Mouse (Mus musculus): ENCODE measurements around the gene Ifnlr1.
A peak's percentile ranks its signal among the peaks of the same experiment; 100 is the strongest.
"Not testable (repeated sequence)": the region's sequence is repeated elsewhere in the genome, so short reads cannot be mapped to it uniquely, and the experiment has no call there.

The Ifnlr1 gene

GRCm38 (mm10) chr4:135685906-135686567 lies at the start of gene Ifnlr1:
TSS of gene Ifnlr1 (plus strand) at chr4:135686287.
- no peak for DNase-seq (ENCODE audit: low read depth in 1 of 2, low spot score in 2 of 2)

- DNase-seq (ENCODE audit: low read depth in 1 of 2, low spot score in 2 of 2), result not testable (repeated sequence)
These were observed 44.6 kb upstream of the Ifnlr1 start for GRCm38 (mm10) chr4:135641302-135642079.

- no peak for DNase-seq (ENCODE audit: low read depth in 1 of 2, low spot score in 2 of 2)
These were observed 41.0 kb upstream of the Ifnlr1 start for GRCm38 (mm10) chr4:135645022-135645637.

- DNase-seq (ENCODE audit: low read depth in 1 of 2, low spot score in 2 of 2), result no peak
These were observed 33.0 kb upstream of the Ifnlr1 start for GRCm38 (mm10) chr4:135652966-135653607.

GRCm38 (mm10) chr4:135653956-135654355 lies 32.1 kb upstream of the Ifnlr1 start:
- DNase-seq (ENCODE audit: low read depth in 1 of 2, low spot score in 2 of 2), result no peak

GRCm38 (mm10) chr4:135655499-135655898 lies 30.6 kb upstream of the Ifnlr1 start:
- no peak for DNase-seq (ENCODE audit: low read depth in 1 of 2, low spot score in 2 of 2)

GRCm38 (mm10) chr4:135656094-135656589 lies 29.9 kb upstream of the Ifnlr1 start:
- no peak for DNase-seq (ENCODE audit: low read depth in 1 of 2, low spot score in 2 of 2)

GRCm38 (mm10) chr4:135658484-135658883 lies 27.6 kb upstream of the Ifnlr1 start:
- DNase-seq (ENCODE audit: low read depth in 1 of 2, low spot score in 2 of 2), result no peak

- DNase-seq (ENCODE audit: low read depth in 1 of 2, low spot score in 2 of 2), result no peak
These were observed 27.2 kb upstream of the Ifnlr1 start for GRCm38 (mm10) chr4:135658899-135659298.

- no peak for DNase-seq (ENCODE audit: low read depth in 1 of 2, low spot score in 2 of 2)
These were observed 24.8 kb upstream of the Ifnlr1 start for GRCm38 (mm10) chr4:135661082-135661809.

GRCm38 (mm10) chr4:135661994-135662393 lies 24.1 kb upstream of the Ifnlr1 start:
- DNase-seq (ENCODE audit: low read depth in 1 of 2, low spot score in 2 of 2), result no peak

- DNase-seq (ENCODE audit: low read depth in 1 of 2, low spot score in 2 of 2), result no peak
These were observed 21.4 kb upstream of the Ifnlr1 start for GRCm38 (mm10) chr4:135664656-135665055.

GRCm38 (mm10) chr4:135666192-135666975 lies 19.7 kb upstream of the Ifnlr1 start:
- DNase-seq (ENCODE audit: low read depth in 1 of 2, low spot score in 2 of 2), result peak in 1 of 2 experiments; percentile 25

- no peak for DNase-seq (ENCODE audit: low read depth in 1 of 2, low spot score in 2 of 2)
These were observed 18.7 kb upstream of the Ifnlr1 start for GRCm38 (mm10) chr4:135667266-135667844.

GRCm38 (mm10) chr4:135673507-135673906 lies 12.6 kb upstream of the Ifnlr1 start:
- no peak for DNase-seq (ENCODE audit: low read depth in 1 of 2, low spot score in 2 of 2)

- no peak for DNase-seq (ENCODE audit: low read depth in 1 of 2, low spot score in 2 of 2)
These were observed 11.1 kb upstream of the Ifnlr1 start for GRCm38 (mm10) chr4:135674993-135675392.

- DNase-seq (ENCODE audit: low read depth in 1 of 2, low spot score in 2 of 2), result no peak
These were observed 9.6 kb upstream of the Ifnlr1 start for GRCm38 (mm10) chr4:135676476-135676875.

- peak; percentile 40 to 54 for DNase-seq (ENCODE audit: low read depth in 1 of 2, low spot score in 2 of 2)
These were observed 6.8 kb upstream of the Ifnlr1 start for GRCm38 (mm10) chr4:135679316-135679715.

- no peak for DNase-seq (ENCODE audit: low read depth in 1 of 2, low spot score in 2 of 2)
These were observed 4.3 kb upstream of the Ifnlr1 start for GRCm38 (mm10) chr4:135681789-135682188.

- DNase-seq (ENCODE audit: low read depth in 1 of 2, low spot score in 2 of 2), result no peak
These were observed 2.5 kb upstream of the Ifnlr1 start for GRCm38 (mm10) chr4:135683553-135683952.

Data from monocyte, adult 2 months (primary cell).